In genomic region chr4:120930736-120931135, GRCm38 (mm10) we compare ENCODE assay signal across 27 mouse cellular contexts.
"Had no signal": no experiment of that assay in that cellular context is flagged by ENCODE, and none has a peak within 500 bp of the region (broad histone marks: within the 10 kb centered on the region; RNA-seq: fewer than 3 reads in every experiment).

No protein-coding gene starts in this region.

- H3K4me1 ChIP-seq: limb, embryonic 10.5 days; limb, embryonic 12.5 days; limb, embryonic 13.5 days; limb, embryonic 15.5 days; liver, embryonic 12.5 days; liver, embryonic 13.5 days; liver, embryonic 15.5 days; lung, embryonic 15.5 days; midbrain, embryonic 10.5 days; midbrain, embryonic 12.5 days; midbrain, embryonic 13.5 days; midbrain, embryonic 15.5 days had no signal

- H3K36me3 ChIP-seq: midbrain, embryonic 15.5 days had no signal

- DNase-seq: left cerebral cortex, postnatal 4 days; liver; liver, embryonic 13.5 days; liver, postnatal 0 days; lung, adult 18-20 months; lung, adult 2 months; lung, embryonic 14.5 days; lung, postnatal 10 days; lung, postnatal 14 days; lung, postnatal 36 days; lung, postnatal 4 days; midbrain, embryonic 14.5 days had no signal

- H3K9me3 ChIP-seq: limb, embryonic 12.5 days; lung, embryonic 15.5 days; midbrain, embryonic 12.5 days; midbrain, embryonic 15.5 days had no signal

- ATAC-seq: liver, embryonic 12.5 days; liver, postnatal 0 days; lung, postnatal 0 days; midbrain, embryonic 13.5 days; midbrain, embryonic 15.5 days; midbrain, embryonic 16.5 days had no signal

- H3K27me3 ChIP-seq: limb, embryonic 12.5 days; limb, embryonic 13.5 days; limb, embryonic 15.5 days; liver, embryonic 12.5 days; liver, embryonic 13.5 days; liver, embryonic 15.5 days; lung, embryonic 15.5 days; midbrain, embryonic 12.5 days; midbrain, embryonic 13.5 days; midbrain, embryonic 15.5 days had no signal

- H3K4me3 ChIP-seq: left cerebral cortex, adult 2 months; limb, embryonic 10.5 days; limb, embryonic 12.5 days; limb, embryonic 13.5 days; limb, embryonic 15.5 days; liver, embryonic 12.5 days; liver, embryonic 13.5 days; liver, embryonic 15.5 days; lung, embryonic 15.5 days; midbrain, embryonic 10.5 days; midbrain, embryonic 12.5 days; midbrain, embryonic 13.5 days; midbrain, embryonic 15.5 days; myocyte had no signal
